Mouse (Mus musculus) spleen, adult 2 months (tissue): ENCODE data around the gene Magi1.

ENCODE experiments used
- CTCF ChIP-seq: fragments of 200-500 bp; IDR thresholded peaks from 2 replicates; pipeline ENCODE4 v1.5.1; 2011; ENCODE audit warnings: mild to moderate bottlenecking, inconsistent platforms; ENCODE audit not compliant: insufficient read depth, insufficient read length, insufficient replicate concordance; ENCODE audit errors: extremely low read depth
- POLR2A ChIP-seq: fragments of 200-500 bp; IDR thresholded peaks from 2 replicates; pipeline ENCODE4 v1.6.1; 2011; ENCODE audit warnings: low read depth, low read length, inconsistent platforms

DNA sequence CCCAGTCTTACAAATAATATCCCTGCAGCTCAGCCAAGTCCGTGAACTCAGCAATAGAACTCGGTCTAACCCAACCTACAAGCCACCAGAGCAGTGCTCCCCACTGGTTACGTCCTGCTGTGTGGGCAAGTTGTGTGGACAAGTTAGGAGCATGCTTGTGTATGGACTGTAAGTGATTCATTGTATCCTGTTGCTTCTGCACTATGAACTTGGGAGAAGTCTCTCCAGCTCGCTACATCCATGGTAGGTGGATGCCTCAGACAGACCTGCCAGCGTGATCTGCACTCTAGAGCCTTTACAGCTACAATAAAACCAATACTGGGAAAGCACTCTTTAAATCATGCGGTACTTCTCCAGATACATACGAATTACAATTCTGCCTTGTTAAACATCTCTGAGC, 200.3 kb downstream of the Magi1 start:
- TF ChIP-seq CTCF (no peak), POLR2A (no peak)
